Mouse (Mus musculus) embryonic facial prominence, embryonic 13.5 days (tissue): ENCODE results near the gene Chmp4b. TPM values are rescaled to one million over a fixed set of nuclear protein-coding genes. Genes with fewer than 3 reads are reported as not detected.

Experiments used
- ATAC-seq: fragments of 200-750 bp; cut with Nextera tagmentation; 2 replicates; pipeline ENCODE4 v1.8.0; 2017; ENCODE audit warnings: low read depth; ENCODE audit not compliant: insufficient number of reproducible peaks, insufficient read depth, low FRiP score, low TSS enrichment
- H3K27ac ChIP-seq: fragments of 300-500 bp; sonication (generic); 2 replicates; pipeline ENCODE4 v1.5.1; 2015; ENCODE audit warnings: moderate library complexity, mild to moderate bottlenecking, inconsistent platforms
- H3K27me3 ChIP-seq: fragments of 300-500 bp; sonication (generic); 2 replicates; pipeline ENCODE4 v1.6.1; 2015; ENCODE audit warnings: mild to moderate bottlenecking, inconsistent platforms
- H3K36me3 ChIP-seq: fragments of 300-500 bp; sonication (generic); 2 replicates; pipeline ENCODE4 v1.6.1; 2015; ENCODE audit warnings: mild to moderate bottlenecking, inconsistent platforms
- H3K4me1 ChIP-seq: fragments of 300-500 bp; sonication (generic); 2 replicates; pipeline ENCODE4 v1.6.1; 2015; ENCODE audit warnings: inconsistent platforms
- H3K4me2 ChIP-seq: fragments of 300-500 bp; sonication (generic); 2 replicates; pipeline ENCODE4 v1.6.1; 2015; ENCODE audit warnings: moderate library complexity, mild to moderate bottlenecking, inconsistent platforms
- H3K4me3 ChIP-seq: fragments of 300-500 bp; sonication (generic); 2 replicates; pipeline ENCODE4 v1.5.1; 2015; ENCODE audit warnings: mild to moderate bottlenecking, inconsistent platforms
- H3K9ac ChIP-seq: fragments of 300-500 bp; sonication (generic); 2 replicates; pipeline ENCODE4 v1.6.1; 2015; ENCODE audit warnings: mild to moderate bottlenecking, inconsistent platforms
- H3K9me3 ChIP-seq: fragments of 300-500 bp; sonication (generic); 2 replicates; pipeline ENCODE4 v1.6.1; 2016; ENCODE audit warnings: inconsistent platforms
- WGBS: fragments of 180-500 bp; shearing (Covaris S2); methylation state at CpG from one replicate; pipeline ENCODE4 v1.1.7; 2015; ENCODE audit warnings: mixed read lengths; 5-methylcytosine and 5-hydroxymethylcytosine counted together
- polyA plus RNA-seq: library from polyadenylated mRNA; unstranded; fragments of >200 nt; fragmentation: Nextera tagmentation; extraction: Ambion mirVana; gene quantifications from 2 replicates; pipeline ENCODE4 v1.2.1, GENCODE M21; 2015

Chmp4b gene
- polyA plus RNA-seq, 1 experiment from 2014 or later: 34.7 TPM

GRCm38 (mm10) chr2:154730841-154731240, 79.3 kb downstream of the Chmp4b start:
- Histone ChIP-seq H3K9me3 (no peaks in the 10 kb centered on the region), H3K4me1 (peaks cover 3% of the 10 kb centered on the region; the same call in 1 of the 2 replicates), H3K4me3 (no peak overlapping the region), H3K4me2 (no peak overlapping the region), H3K9ac (no peak overlapping the region), H3K27ac (no peak overlapping the region), H3K36me3 (no peaks in the 10 kb centered on the region), H3K27me3 (no peaks in the 10 kb centered on the region)
- WGBS: 88% methylated on average over 3 of the region's 3 CpGs
- ATAC-seq: no peak

GRCm38 (mm10) chr2:154731916-154732315, 80.4 kb downstream of the Chmp4b start:
- no peaks in the 10 kb centered on the region for H3K27me3 ChIP-seq
- no peak overlapping the region for H3K27ac ChIP-seq
- H3K36me3 ChIP-seq: no peaks in the 10 kb centered on the region
- H3K4me3 ChIP-seq: no peak overlapping the region
- WGBS: 60% methylated on average over 2 of the region's 2 CpGs
- ATAC-seq: no peak
- H3K9me3 ChIP-seq: no peaks in the 10 kb centered on the region
- no peak overlapping the region for H3K9ac ChIP-seq
- peaks cover 3% of the 10 kb centered on the region; the same call in 1 of the 2 replicates for H3K4me1 ChIP-seq
- no peak overlapping the region for H3K4me2 ChIP-seq

DNA sequence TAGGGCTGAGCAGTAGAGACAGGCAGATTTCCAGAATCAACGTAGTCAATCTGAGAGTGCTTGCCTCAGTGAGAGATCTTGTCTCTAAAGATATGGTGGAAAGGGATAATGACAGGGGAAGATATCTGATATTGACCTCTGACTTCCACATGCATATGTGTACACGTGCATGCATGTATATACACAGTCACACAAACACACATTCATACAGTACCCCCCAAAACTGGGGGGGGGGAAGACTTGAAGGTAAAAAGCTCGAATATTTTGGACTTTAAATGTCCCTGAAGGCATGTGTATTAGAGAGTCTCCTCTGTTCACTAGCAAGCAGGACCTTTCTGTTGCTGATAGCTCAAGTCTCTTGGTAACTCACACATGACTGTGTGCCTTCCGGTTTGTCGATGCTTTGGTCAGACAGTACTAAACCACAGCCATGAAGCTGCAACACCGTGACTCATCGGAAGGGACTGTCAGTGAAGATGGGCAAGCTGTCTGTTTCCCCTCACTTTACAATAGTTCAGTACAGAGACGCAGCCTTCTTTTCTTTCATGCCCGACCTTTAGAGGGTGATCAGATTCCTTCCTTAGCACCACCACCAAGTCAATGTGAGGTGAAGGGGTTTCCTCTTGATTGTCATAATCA, 81.1 kb downstream of the Chmp4b start:
- no peak overlapping the region for H3K4me3 ChIP-seq
- no peaks in the 10 kb centered on the region for H3K36me3 ChIP-seq
- no peak overlapping the region for H3K4me2 ChIP-seq
- H3K9me3 ChIP-seq: no peaks in the 10 kb centered on the region
- H3K27me3 ChIP-seq: no peaks in the 10 kb centered on the region
- no peak overlapping the region for H3K27ac ChIP-seq
- no peak overlapping the region for H3K9ac ChIP-seq
- ATAC-seq: no peak
- peaks cover 3% of the 10 kb centered on the region; the same call in 1 of the 2 replicates for H3K4me1 ChIP-seq
- 67% methylated on average over 9 of the region's 9 CpGs for WGBS

DNA sequence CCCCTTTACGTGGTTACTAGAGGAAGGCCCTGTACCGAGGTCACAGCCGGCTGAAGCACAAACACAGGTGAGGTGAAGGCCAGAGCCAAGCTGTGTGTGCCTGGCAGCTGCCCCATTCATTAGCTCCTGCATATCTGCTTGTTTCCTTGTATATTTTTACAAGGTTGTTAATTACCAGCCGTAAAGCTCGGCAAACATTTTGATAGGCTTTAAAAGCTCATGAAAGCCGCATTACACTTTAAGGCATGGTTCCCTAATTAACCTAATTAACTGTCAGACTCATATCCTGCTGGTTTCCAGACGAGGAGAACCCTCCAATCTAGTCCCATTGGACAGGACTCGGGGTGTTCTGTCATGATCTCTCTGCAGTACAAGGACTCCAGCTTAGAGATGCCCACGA, 83.5 kb downstream of the Chmp4b start:
- H3K9me3 ChIP-seq: no peaks in the 10 kb centered on the region
- no peak for ATAC-seq
- WGBS: 64% methylated on average over 9 of the region's 9 CpGs
- no peak overlapping the region for H3K27ac ChIP-seq
- no peak overlapping the region for H3K9ac ChIP-seq
- H3K4me2 ChIP-seq: no peak overlapping the region
- no peak overlapping the region for H3K4me3 ChIP-seq
- H3K27me3 ChIP-seq: no peaks in the 10 kb centered on the region
- H3K4me1 ChIP-seq: no peaks in the 10 kb centered on the region
- no peaks in the 10 kb centered on the region for H3K36me3 ChIP-seq

DNA sequence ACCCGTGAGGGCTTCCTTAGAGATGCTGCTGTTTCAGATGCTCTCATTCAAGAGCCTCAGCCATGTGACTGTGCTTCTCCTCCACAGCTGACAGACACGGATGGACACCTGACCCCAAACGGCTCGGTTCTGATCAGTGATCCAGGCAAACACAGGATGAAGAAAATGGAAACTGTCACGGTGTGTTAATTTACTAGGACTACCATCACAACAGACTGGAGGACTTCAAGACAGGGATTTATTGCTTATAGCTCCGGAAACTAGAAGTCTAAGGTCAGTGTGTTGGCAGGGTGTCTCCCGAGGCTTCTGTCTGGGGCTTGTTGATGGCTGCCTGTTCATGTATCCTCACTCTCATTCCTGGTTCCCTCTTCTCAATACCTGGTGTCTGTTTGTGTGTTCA, 83.9 kb downstream of the Chmp4b start:
- H3K9me3 ChIP-seq: no peaks in the 10 kb centered on the region
- no peaks in the 10 kb centered on the region for H3K27me3 ChIP-seq
- ATAC-seq: no peak
- no peaks in the 10 kb centered on the region for H3K4me1 ChIP-seq
- H3K9ac ChIP-seq: no peak overlapping the region
- H3K36me3 ChIP-seq: no peaks in the 10 kb centered on the region
- WGBS: 56% methylated on average over 7 of the region's 7 CpGs
- no peak overlapping the region for H3K27ac ChIP-seq
- no peak overlapping the region for H3K4me3 ChIP-seq
- no peak overlapping the region for H3K4me2 ChIP-seq

GRCm38 (mm10) chr2:154735986-154736385, 84.5 kb downstream of the Chmp4b start:
- no peak overlapping the region for H3K9ac ChIP-seq
- no peak overlapping the region for H3K4me2 ChIP-seq
- H3K4me1 ChIP-seq: no peaks in the 10 kb centered on the region
- H3K4me3 ChIP-seq: no peak overlapping the region
- ATAC-seq: no peak
- WGBS: 78% methylated on average over 7 of the region's 7 CpGs
- H3K9me3 ChIP-seq: no peaks in the 10 kb centered on the region
- H3K27me3 ChIP-seq: no peaks in the 10 kb centered on the region
- no peaks in the 10 kb centered on the region for H3K36me3 ChIP-seq
- no peak overlapping the region for H3K27ac ChIP-seq

DNA sequence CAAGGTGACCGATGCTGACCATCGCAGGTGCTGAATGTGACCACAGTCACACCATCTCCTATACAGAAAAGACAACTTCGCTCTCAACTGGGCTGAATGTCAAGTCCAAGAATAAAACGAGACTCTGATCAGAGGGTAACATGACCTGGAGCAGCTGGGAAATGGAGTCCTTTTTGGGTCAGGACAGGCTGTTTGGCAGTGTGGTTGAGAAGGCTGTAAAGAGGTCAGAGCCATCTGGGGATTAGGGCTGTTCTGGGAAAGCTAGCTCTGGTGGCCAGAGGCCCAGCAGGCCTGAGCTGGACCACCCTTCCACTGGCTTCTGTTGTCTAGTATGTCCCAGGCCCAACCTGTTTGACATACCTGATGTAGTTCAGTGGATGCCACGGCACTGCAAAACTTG, 87.1 kb downstream of the Chmp4b start:
- H3K27ac ChIP-seq: no peak overlapping the region
- H3K27me3 ChIP-seq: no peaks in the 10 kb centered on the region; the same call in 1 of the 2 replicates
- no peak overlapping the region for H3K9ac ChIP-seq
- H3K4me2 ChIP-seq: no peak overlapping the region
- H3K36me3 ChIP-seq: no peaks in the 10 kb centered on the region
- H3K4me3 ChIP-seq: no peak overlapping the region
- no peaks in the 10 kb centered on the region; the same call in 1 of the 2 replicates for H3K4me1 ChIP-seq
- 86% methylated on average over 5 of the region's 5 CpGs for WGBS
- no peaks in the 10 kb centered on the region for H3K9me3 ChIP-seq
- ATAC-seq: no peak

DNA sequence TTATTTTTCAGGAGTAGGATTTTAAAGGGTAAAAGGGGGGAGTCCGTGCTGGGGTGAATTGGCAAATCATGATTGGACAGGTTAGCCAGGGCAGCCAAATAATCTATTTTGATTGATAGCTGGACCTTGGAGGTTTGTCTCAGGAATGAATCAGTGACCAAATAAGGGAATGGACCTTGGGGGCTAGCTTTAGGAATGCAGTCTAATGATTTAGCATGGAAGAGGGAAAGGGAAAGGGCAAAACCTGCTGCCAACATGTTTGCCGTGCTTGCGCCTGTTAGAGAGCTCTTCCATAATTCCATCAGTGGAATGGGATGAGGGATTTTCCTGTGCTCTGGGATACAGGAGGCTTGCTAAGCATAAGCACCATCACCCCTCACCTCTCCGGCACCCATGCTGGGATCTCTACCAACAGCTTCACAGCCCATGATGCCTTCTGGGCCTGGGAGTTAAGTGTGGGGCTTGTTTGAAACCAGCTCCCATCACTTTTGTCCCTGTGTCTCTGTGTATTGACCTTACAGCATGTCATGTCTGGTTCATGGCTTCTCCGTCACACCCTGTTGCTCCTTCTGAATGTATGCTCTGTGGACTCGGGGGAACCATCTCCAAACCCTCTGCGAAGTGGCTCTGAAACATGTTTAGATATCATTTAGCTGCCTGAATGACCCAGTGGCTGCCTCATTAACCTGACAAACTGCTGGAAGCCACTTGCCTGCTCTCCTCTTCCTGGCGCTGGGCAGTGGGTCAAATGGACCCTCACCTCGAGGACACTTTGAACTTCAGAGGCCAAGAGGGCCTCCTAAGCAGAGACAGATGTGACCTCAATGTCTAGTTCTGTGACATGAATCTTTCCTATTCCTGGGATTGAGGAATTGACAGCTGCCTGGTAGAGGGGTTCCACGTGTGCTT, 91.7 kb downstream of the Chmp4b start:
- ATAC-seq: no peak
- 37% methylated on average over 10 of the region's 10 CpGs for WGBS
- Histone ChIP-seq H3K36me3 (no peaks in the 10 kb centered on the region), H3K4me2 (no peak overlapping the region), H3K4me3 (no peak overlapping the region), H3K27me3 (no peaks in the 10 kb centered on the region; the same call in 1 of the 2 replicates), H3K9ac (no peak overlapping the region), H3K27ac (no peak overlapping the region), H3K9me3 (no peaks in the 10 kb centered on the region), H3K4me1 (peaks cover 3% of the 10 kb centered on the region; the same call in 1 of the 2 replicates)

DNA sequence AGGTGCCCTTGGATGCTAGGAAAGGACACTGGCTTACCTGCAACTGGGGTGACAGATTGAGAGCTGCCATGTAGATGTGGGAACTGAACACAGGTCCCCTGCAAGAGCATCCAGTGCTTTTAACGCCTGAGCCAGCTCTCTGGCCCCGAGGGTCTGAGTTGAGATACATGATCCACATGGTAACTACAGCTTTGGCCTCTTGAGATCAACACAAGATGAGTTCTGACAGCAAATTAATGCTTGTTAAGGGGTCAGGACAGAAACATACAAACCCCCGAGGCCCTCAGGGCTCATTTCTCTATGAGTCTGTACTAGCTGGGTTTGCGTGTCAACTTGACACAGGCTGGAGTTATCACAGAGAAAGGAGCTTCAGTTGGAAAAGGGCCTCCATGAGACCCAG, 92.4 kb downstream of the Chmp4b start:
- WGBS: 20% methylated on average over 4 of the region's 4 CpGs
- no peaks in the 10 kb centered on the region for H3K9me3 ChIP-seq
- H3K36me3 ChIP-seq: no peaks in the 10 kb centered on the region
- H3K27me3 ChIP-seq: no peaks in the 10 kb centered on the region; the same call in 1 of the 2 replicates
- H3K27ac ChIP-seq: no peak overlapping the region
- ATAC-seq: no peak
- no peak overlapping the region for H3K4me2 ChIP-seq
- H3K4me1 ChIP-seq: peaks cover 7% of the 10 kb centered on the region
- no peak overlapping the region for H3K4me3 ChIP-seq
- no peak overlapping the region for H3K9ac ChIP-seq

Other genes starting within 250 kb of the Chmp4b start
- 8.8 and 8.9 TPM in 2 replicates for gene Snta1, start 243.6 kb upstream of the Chmp4b start, polyA plus RNA-seq
- gene Cbfa2t2, start 215.2 kb upstream of the Chmp4b start, polyA plus RNA-seq: 54.0 and 54.1 TPM in 2 replicates
- 0.95 and 1.6 TPM in 2 replicates for gene 1700003F12Rik, start 104.6 kb upstream of the Chmp4b start, polyA plus RNA-seq
- 0.41 and 0.45 TPM in 2 replicates for gene Actl10, start 99.9 kb upstream of the Chmp4b start, polyA plus RNA-seq
- gene Necab3, start 92.8 kb upstream of the Chmp4b start, polyA plus RNA-seq: 3.8 and 4.3 TPM in 2 replicates
- 21.1 and 22.6 TPM in 2 replicates for gene E2f1, start 81.8 kb upstream of the Chmp4b start, polyA plus RNA-seq
- gene Pxmp4, start 48.0 kb upstream of the Chmp4b start, polyA plus RNA-seq: 24.0 and 24.7 TPM in 2 replicates
- 1.5 and 1.8 TPM in 2 replicates for gene Zfp341, start 38.4 kb upstream of the Chmp4b start, polyA plus RNA-seq
- gene 4930519P11Rik, start 38.3 kb upstream of the Chmp4b start, polyA plus RNA-seq: 1.2 TPM in 1 of 2 replicates, not detected in the other
- not detected in 2 replicates for gene Gm14214, start 118.3 kb downstream of the Chmp4b start, polyA plus RNA-seq
- 49.5 and 58.3 TPM in 2 replicates for gene Raly, start 139.4 kb downstream of the Chmp4b start, polyA plus RNA-seq
- 18.6 and 23.5 TPM in 2 replicates for gene a, start 139.7 kb downstream of the Chmp4b start, polyA plus RNA-seq
- gene Eif2s2, start 241.2 kb downstream of the Chmp4b start, polyA plus RNA-seq: 138 and 143 TPM in 2 replicates